9 mouse cellular contexts compared by ENCODE assay signal in the genomic region with DNA sequence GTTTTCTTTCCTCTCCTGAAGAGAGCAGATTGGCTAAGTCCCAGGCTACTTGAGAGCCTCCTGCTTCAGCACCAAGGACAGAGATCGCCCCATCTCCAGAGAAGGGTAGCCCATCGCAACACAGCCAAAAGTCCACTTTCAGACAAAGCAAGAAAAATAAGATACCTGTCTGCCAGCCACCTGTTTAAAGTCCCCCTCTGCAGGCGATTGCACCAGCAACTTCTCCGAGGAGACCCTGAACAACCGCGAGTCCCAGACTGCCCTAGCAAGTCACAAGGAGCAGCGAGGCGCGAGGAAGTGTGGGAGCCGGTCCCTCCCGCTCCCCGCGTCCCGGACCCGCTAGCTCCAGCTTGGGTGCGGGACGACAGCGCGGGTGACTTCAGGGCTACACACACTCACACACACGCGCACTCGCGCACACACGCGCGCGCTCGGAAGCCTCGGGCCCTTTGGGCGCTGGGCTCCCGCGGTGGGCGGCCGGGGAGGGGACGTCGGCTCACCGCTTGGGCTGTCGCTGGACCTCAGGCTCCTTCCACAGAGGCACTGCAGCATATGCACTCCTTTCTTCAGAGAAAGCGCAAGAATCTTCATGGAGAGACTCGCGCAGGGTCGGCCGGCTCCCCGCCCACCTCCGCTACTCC.
DNase-seq lines count a peak whose midpoint lies in the region; ATAC-seq and TF ChIP-seq lines count a peak whose summit lies in the region.
"Had no signal": no experiment of that assay in that cellular context is flagged by ENCODE, and none has a peak within 500 bp of the region (broad histone marks: within the 10 kb centered on the region; RNA-seq: fewer than 3 reads in every experiment).

No protein-coding gene starts in this region.

- H3K27ac ChIP-seq in heart, postnatal 0 days (ENCODE audit: low read depth) = no peak overlapping the region
- H3K27ac ChIP-seq in midbrain, embryonic 12.5 days (replicated peaks) = no peak overlapping the region
- H3K27ac ChIP-seq in testis, adult 2 months (ENCODE audit: control insufficient read depth, insufficient read depth, low read depth, low read length) = no peak overlapping the region
- H3K27ac ChIP-seq: heart, adult 2 months had no signal

- DNase-seq in urinary bladder, postnatal 14 days (ENCODE audit: low spot score) = peak; percentile 45
- DNase-seq in urinary bladder, postnatal 4 days (ENCODE audit: low spot score in 2 of 2) = no peak
- DNase-seq in cerebellum, postnatal 14 days = peak; percentile 13 to 15
- DNase-seq in heart, postnatal 0 days (ENCODE audit: low spot score) = peak; percentile 43
- peak; percentile 50 for DNase-seq in kidney, postnatal 14 days
- no peak for DNase-seq in layer of hippocampus, adult 18-20 months (ENCODE audit: low spot score in 2 of 2)

- TF ChIP-seq EP300 in heart, postnatal 0 days (IDR thresholded peaks at IDR 0.05; ENCODE audit: low read depth) = no peak

- peaks cover 30% of the 10 kb centered on the region for H3K27me3 ChIP-seq in heart, postnatal 0 days (ENCODE audit: control insufficient read depth, insufficient read depth, low read length)
- peaks cover 35% of the 10 kb centered on the region for H3K27me3 ChIP-seq in midbrain, embryonic 12.5 days
- peaks cover 3% of the 10 kb centered on the region; the same call in 1 of the 2 replicates for H3K27me3 ChIP-seq in testis, adult 2 months (ENCODE audit: control insufficient read depth, insufficient read depth, low read length)

- no peak for TF ChIP-seq CTCF in heart, postnatal 0 days (IDR thresholded peaks at IDR 0.05; ENCODE audit: low read depth)
- no peak for TF ChIP-seq CTCF in testis, adult 2 months (IDR thresholded peaks at IDR 0.05; ENCODE audit: control insufficient read depth, insufficient read depth, insufficient replicate concordance, low read depth, low read length)

- H3K9ac ChIP-seq in heart, postnatal 0 days (replicated peaks; ENCODE audit: low read depth, low read length) = no peak overlapping the region
- peak overlapping the region; percentile 54 for H3K9ac ChIP-seq in midbrain, embryonic 12.5 days (replicated peaks)

- WGBS in heart, postnatal 0 days = under 1% methylated on average over 40 of the region's 45 CpGs
- under 1% methylated on average over 42 of the region's 45 CpGs for WGBS in midbrain, embryonic 12.5 days

- H3K4me2 ChIP-seq in heart, postnatal 0 days (ENCODE audit: low read depth, low read length) = peak overlapping the region; percentile 81
- peak overlapping the region; percentile 97 for H3K4me2 ChIP-seq in midbrain, embryonic 12.5 days (replicated peaks)

- no peaks in the 10 kb centered on the region for H3K36me3 ChIP-seq in heart, postnatal 0 days (replicated peaks; ENCODE audit: control insufficient read depth, insufficient read depth, low read length)
- H3K36me3 ChIP-seq in midbrain, embryonic 12.5 days = no peaks in the 10 kb centered on the region
- no peaks in the 10 kb centered on the region for H3K36me3 ChIP-seq in testis, adult 2 months (ENCODE audit: control insufficient read depth, insufficient read depth, low read length)

- peaks cover 9% of the 10 kb centered on the region; the same call in 1 of the 2 replicates for H3K4me1 ChIP-seq in heart, postnatal 0 days (ENCODE audit: control insufficient read depth, insufficient read depth)
- H3K4me1 ChIP-seq in midbrain, embryonic 12.5 days = peaks cover 12% of the 10 kb centered on the region
- H3K4me1 ChIP-seq in testis, adult 2 months (ENCODE audit: control insufficient read depth, insufficient read depth, low read length) = peaks cover 10% of the 10 kb centered on the region

- H3K9me3 ChIP-seq in heart, postnatal 0 days (replicated peaks; ENCODE audit: control insufficient read depth, low read length) = no peaks in the 10 kb centered on the region
- no peaks in the 10 kb centered on the region for H3K9me3 ChIP-seq in midbrain, embryonic 12.5 days

- no peak for TF ChIP-seq POLR2A in testis, adult 2 months (IDR thresholded peaks at IDR 0.05; ENCODE audit: control insufficient read depth, low read depth, low read length)

- H3K4me3 ChIP-seq in heart, postnatal 0 days (ENCODE audit: low read depth, low read length) = peak overlapping the region; percentile 49
- H3K4me3 ChIP-seq in midbrain, embryonic 12.5 days = peak overlapping the region; percentile 69
- peak overlapping the region; percentile 66 for H3K4me3 ChIP-seq in testis, adult 2 months (ENCODE audit: control insufficient read depth, low read depth, low read length)
- H3K4me3 ChIP-seq: heart, adult 2 months had no signal

- no peak for ATAC-seq in heart, postnatal 0 days (ENCODE audit: insufficient read depth, low read depth)
- peak; percentile 79 for ATAC-seq in midbrain, embryonic 12.5 days (ENCODE audit: low FRiP score, low read depth)

Comparison
In these comparisons a context has a peak if more than half of its experiments do, and no peak if none do; other contexts are left out.
1. DNase-seq: peak in urinary bladder, postnatal 14 days (single experiment), cerebellum, postnatal 14 days (2 of 2), heart, postnatal 0 days (single experiment) and kidney, postnatal 14 days (single experiment); none in urinary bladder, postnatal 4 days (0 of 2) and layer of hippocampus, adult 18-20 months (0 of 2).
2. Peak in every context shown above with its lines, with median percentiles within 50 percentile points of each other: H3K4me3 ChIP-seq.